Mouse (Mus musculus) cortical plate, adult 2 months (tissue): Measurements from ENCODE around the gene Disc1.

Experiments used
- CTCF ChIP-seq: fragments of 200-500 bp; IDR thresholded peaks from 2 replicates; pipeline ENCODE4 v1.5.1; 2011; ENCODE audit warnings: mild to moderate bottlenecking, control low read depth, low read length; ENCODE audit not compliant: insufficient read depth; ENCODE audit errors: extremely low read depth
- POLR2A ChIP-seq: fragments of 200-500 bp; IDR thresholded peaks from 2 replicates; pipeline ENCODE4 v1.6.1; 2011; ENCODE audit warnings: mild to moderate bottlenecking, low read length, control low read depth; ENCODE audit not compliant: insufficient read depth; ENCODE audit errors: extremely low read depth

GRCm38 (mm10) chr8:125277071-125277682 lies 223.2 kb downstream of the Disc1 start:
- TF ChIP-seq CTCF (no peak), POLR2A (no peak)
